Mouse (Mus musculus) adrenal gland, postnatal 10 days (tissue): ENCODE results near the gene Cd302. TPM values are rescaled to one million over a fixed set of nuclear protein-coding genes. Genes with fewer than 3 reads are reported as not detected.

Experiments
- DNase-seq: peaks from one replicate; pipeline ENCODE4 v3.0.0; 2021; ENCODE audit warnings: mixed read lengths
- long read RNA-seq, 2 experiments: library from polyadenylated mRNA; stranded (forward); transcript quantifications; one replicate each; pipeline ENCODE4 v2.0.0; 2021
- total RNA-seq, 2 experiments: library from RNA; stranded (reverse); gene quantifications; 2 replicates each; pipeline ENCODE4 v1.2.3; 2021

The Cd302 gene
- 10 to 100 TPM; 45.6 to 64.8 TPM for total RNA-seq
- long read RNA-seq, experiment 1, transcript Cd302-202 (6 exons, 1,354 nt) = major isoform, 163 of 172 reads
- long read RNA-seq, experiment 1, partial matches to known transcripts = 3 of 172 reads
- long read RNA-seq, experiment 1, other reads (novel, unspliced or antisense) = 2 of 172 reads
- long read RNA-seq, experiment 2, transcript Cd302-202 (6 exons, 1,354 nt) = major isoform, 48 of 51 reads
- long read RNA-seq, experiment 2, partial matches to known transcripts = 2 of 51 reads
- long read RNA-seq, experiment 2, other reads (novel, unspliced or antisense) = 0 of 51 reads

DNA sequence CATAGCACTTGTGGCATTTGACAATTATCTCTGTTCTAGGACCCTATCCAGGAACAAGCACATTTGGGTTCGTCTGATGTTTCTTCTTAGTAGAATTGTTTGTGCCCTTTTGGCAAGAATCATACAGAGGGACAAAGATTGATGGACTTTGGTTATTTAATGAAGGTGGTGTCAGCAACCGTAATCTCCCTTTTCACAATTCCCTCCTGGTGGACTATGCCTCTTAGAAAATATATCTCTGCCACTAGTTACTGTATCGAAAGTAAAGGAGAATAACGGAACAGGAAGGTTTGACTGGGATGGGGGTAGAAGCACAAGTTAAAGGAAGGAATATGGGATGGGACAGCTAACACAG lies at the start of gene Cd302:
TSS of gene Cd302 (minus strand) at position 22 of the 355 bp plus-strand sequence.
- no peak for DNase-seq

DNA sequence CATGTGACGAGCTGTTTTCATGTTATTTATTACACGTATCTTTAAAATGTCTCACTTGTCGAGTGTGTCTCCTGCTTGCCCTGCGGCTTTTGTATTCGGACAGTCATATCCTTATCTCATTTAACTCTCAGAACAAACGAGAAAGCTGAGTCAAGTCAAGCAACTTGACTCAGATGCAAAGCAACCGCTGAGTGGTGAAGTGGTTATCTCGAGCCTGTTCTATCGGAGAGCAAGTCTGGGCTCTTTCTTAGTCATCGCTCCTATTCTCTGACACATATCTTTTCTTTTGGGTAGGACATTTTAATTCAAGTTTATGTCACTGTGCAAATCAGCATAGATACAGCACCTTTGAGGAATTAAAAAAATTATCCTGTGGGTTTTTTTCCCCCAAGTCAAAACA lies 44.4 kb upstream of the Cd302 start:
- no peak for DNase-seq

DNA sequence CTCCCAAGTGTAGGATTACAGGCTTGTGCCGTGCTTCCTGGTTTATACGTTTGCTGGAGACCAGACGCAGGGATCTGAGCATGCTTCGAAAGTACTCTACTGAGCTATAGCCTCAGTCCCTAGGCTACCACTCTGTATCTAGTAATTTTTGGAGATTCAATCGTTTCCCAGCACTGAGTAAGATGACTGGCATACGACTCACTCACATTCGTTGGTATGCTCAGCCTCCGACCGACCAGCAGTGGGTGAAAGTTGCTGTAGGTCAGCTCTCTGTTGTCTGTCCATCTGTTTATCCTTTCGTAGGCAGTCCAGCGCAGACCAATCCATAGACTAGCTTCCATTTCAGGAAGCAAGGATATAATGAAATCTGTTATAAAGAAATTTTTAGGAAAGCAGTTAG lies 43.3 kb upstream of the Cd302 start:
- no peak for DNase-seq

DNA sequence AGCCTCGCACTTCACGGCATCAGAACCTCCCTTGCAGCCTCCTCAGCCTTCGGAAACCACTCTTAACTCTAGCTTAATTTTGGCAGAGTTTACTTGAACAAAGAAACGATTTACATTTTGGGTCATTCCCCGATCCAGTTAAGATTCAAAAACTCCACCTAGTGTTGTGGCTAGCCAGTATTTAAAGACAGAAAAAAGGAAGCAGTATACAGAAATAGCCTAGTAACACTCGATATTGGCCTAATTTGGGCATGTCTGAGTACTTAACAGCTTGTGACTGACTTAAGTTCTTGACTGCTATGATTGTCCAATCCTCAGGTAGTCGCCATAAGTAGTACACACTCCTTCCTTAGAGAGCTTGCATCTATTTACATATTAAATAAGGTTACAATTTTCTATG lies 42.7 kb upstream of the Cd302 start:
- DNase-seq = no peak

DNA sequence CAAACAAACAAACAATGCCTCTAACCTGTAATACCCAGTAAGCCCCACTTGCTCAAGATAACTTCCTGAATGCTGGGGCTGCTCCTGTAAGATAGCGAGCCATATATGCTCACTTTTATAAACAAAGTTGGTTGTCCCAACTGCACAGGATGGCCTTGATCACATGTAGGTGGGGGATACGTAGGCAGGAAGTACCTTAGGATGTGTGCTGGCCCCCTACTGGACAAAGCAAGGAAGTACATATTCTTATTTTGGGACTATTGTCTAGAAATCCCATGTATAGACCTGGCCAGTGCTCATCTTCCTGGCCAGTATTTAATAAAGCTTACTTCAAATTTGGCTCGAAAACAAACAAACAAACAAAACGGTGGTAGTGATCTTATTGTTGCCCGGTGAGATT lies 39.1 kb upstream of the Cd302 start:
- peak; percentile 2 for DNase-seq

DNA sequence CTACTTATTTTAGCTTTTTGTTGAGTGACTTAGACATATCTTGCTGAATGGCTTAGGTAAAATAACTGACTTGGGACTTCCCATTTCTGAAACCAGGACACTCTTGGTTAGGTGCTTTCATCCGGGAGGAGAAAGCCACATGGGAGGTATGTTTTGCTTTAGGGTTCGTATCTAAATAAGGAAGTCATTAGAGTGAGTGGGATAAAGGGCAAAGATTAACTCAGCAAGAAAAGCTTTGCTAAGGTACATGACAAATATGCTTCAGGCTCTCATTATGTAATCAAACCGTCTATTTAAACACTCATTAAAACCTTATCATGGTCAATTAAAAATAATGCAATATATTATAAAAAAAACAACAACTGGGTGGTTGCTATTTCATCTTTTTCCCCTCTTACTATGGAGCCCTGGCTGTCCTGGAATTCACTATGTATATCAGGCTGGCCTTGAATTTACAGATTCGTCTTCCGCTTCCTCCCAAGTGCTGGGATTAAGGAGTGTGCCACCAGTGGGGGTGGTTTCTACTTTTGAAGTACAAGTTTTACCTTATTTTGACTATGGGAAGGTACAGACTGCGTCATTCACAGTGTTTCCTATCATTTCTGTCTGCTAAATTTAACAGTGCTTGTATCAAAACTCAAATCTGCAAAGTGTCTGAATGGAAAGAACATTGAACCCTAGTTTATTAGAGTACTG lies 37.9 kb upstream of the Cd302 start:
- DNase-seq = no peak

DNA sequence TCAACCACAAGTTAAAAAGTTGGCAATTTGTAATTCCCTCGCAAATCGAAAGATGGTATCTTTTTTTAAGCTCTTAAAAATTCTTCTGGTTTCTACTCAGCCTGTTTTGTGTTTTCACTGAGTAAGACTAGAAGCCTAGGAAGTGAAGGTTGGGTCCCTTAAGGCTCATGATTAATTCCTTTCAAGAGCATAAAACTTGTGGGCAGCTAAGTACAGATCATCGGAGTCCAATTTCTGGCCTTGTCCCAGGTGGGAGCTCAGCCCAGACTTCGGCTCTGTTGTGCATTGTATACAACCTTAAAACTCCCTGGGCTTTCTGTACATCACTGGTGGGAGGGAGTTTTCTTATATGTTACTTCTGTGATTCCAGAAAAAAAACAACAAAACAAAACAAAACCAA lies 19.5 kb upstream of the Cd302 start:
- no peak for DNase-seq

DNA sequence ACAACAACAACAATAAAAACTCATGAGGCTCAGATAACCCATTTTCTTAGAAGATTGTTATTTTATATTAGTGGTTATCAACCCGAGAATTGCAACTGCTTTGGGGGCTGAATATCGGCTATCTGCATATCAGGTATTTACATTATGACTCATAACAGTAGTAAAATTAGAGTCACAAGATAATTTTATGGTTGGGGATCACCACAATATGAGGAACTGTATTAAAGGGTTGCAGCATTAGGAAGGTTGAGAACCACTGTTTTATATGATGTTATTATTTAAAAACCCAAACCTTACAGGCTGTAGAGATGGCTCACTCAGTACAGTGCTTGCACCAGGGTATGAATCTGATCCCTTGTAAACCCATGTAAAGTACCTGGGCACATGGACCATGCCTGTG lies 15.0 kb upstream of the Cd302 start:
- DNase-seq = no peak

DNA sequence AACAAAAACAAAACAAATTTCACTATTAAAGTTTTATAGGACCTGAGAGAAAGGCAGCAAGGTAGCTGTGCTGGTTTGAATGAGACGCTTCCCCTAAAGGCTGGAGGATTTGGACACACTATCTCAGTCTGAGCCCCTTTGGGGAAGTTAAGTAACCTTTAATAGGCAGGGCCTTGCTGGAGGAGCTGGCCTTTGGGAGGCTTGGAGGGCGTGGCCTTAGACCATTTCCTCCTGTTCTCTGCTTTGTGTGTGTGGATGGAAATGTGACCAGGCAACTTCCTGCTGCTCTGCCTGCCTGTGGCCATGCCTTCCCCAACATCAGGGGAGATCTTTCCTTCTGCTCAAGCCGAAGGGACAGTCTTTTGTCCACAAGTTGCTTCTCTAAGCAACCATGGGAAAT lies 14.0 kb upstream of the Cd302 start:
- no peak for DNase-seq

DNA sequence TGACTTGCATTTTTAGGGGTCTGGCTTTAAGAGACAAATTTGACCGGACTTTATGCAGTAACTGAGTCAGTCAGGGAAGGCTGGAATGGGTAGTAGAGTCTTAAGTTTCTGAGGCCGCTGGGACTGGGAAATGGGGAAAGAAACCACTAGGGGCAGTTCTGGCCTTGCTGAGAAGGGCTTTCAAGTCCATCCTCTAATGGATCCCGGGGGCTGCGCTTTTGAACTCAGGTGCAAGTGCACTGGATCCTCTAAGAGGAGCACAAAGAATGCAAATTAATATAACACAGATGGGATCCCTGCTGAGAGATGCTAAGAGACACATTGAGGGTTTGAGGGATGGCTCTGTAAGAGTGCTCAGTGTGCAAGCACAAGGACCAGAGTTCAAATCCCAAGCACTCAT lies 7.1 kb upstream of the Cd302 start:
- DNase-seq = no peak

DNA sequence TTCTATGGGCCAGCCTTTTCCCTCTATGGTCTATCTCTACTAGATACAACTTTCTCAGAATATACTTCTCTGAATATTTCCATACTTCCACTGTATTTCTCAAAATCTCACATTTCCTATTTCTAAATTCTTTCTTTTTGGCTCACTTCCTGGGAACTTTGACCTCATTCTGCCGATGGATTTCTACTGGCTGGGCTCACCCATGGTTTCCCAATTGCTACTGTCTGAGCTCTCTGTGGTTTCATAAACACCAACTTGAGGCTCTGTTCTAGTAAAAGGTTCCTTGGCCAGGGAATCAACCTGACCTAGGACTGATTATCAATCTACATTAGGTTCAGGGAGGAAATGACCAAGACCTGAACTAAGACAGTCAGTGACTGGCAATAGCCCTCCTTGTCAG lies 5.2 kb upstream of the Cd302 start:
- no peak for DNase-seq

DNA sequence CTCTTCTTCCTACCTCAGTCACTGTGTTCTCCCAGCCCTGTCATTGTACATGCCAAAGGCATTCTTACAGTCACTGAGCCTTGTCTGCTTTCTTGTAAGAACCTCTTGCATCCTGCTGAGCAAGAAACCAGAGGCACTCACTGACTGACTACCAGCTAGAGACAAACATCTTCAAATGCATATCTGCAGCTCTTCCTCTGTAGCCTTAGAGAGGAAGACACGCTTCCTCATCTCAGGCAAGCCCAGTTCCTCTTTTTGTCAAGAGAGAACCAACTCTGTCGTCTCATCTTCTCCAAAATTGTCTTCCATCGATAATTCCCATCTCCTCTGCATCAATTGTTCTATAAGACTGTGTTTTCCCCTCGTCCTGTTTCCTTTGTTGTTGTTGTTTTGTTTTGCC lies 4.3 kb upstream of the Cd302 start:
- no peak for DNase-seq

DNA sequence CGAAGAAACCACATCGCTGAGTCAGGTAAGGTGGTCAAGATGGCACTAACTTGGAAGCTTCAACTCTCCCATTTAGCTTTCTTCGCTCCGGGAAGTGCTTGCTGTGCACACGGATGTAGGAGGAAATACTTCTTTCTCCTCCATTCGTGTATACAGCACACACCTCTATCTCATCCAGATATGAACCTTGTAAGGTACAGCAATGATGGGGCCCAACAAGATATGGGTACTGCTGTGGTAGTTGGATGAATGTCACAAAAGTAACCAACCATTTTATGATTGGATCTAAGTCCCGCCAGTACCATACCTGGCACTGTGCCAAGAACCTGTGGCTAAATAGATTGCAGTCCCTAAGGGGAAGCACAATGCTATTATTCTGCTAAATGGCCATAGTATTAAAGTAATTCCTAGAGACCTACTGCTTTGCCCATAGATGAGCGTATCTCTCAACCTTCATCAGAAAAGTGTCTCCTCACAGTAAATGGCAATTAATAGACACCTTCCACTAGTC lies 874 bp upstream of the Cd302 start:
- no peak for DNase-seq

DNA sequence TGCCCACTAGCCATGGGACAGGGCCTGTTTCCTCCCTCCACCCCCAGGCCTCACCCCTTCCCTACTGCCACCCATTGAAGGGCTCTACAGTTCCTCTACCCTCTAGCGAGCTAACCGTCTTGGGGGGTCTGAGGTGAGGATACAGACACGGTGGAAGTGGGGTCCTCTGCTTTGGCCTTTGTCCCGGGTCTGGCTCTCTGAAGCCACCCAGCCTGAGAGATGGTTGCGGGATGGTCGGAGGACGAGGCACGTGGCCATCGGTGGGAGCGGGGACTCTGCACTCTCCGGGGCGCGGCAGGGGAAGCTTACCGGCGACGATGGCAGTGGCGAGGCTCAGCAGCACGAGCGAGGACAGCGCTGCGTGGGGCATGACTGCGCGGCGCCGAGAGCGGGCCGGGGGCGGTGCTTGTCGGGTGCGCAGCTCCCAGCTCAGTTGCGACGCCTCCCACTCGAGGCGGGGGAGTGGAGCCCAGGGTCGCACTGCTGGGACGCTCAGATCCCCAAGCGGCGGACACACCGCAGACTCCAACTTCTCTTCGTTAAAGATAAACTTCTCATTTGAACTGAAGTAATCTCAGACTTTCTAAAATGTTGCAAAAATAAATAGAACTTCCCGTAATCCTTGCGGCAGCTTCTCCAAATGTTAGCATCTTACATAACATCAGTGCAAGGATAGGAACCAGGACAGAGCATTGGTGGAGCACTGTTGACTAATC lies 379 bp downstream of the Cd302 start:
- peak; percentile 86 for DNase-seq

DNA sequence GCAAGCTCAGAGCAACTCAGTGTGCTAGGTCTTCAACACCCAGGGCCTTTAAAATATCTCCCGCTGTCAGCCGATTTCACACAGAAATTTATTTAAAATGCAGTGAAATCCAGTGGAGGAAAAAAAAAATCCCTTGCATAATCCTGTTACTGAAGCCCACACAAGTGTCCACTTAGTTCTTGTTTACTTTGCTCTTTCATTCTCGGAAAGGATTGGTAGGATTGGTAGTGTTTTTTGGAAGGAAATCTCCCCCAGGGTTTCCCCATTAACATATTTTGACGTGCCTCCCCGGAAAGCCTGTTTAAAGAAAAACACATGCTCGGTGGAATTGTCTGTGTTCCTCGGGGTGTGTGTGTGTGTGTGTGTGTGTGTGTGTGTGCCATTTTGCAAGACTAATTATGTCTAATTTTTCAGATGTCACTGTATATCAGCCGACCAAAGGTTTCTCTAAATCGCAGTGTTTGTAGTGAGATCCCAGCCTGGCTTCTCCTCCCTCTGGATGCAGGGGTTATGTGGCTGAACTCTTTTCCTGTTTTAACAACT lies 1.0 kb downstream of the Cd302 start:
- no peak for DNase-seq

DNA sequence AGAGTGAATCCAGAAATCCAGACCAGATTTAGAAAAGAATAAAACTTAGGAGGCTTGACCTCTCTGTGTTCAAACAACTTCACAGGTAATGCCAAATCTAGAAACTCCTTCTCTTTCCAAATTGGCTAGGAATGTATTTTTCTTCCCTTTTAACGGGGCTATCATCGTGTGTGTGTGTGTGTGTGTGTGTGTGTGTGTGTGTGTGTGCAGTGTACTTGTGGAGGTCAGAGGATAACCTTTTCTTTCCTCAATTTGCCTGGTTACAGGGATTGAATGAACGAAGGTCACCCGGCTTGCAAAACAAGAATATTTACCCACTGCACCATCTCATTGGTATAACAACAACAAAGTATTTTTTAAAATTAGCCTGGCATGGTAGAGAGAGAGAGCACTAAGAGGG lies 1.7 kb downstream of the Cd302 start:
- DNase-seq = no peak

DNA sequence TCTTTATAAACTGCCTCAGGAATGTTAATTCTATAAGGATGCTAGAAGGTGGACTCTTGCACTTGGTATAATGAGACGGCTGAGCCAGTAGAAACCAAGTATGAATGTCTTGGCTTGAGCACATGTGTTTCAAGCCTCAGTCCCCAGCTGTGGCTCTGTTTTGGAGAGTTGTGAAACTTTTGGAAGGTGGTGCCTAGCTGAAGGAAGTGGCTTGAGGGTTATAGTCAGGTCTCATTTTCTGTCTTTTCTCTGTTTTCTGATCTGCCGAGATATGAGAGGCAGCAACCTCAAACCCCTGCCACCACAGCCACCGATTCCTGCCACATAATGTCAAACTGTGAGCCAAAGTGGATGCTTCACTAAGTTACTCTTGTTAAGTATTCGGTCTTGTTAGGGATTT lies 5.7 kb downstream of the Cd302 start:
- no peak for DNase-seq

DNA sequence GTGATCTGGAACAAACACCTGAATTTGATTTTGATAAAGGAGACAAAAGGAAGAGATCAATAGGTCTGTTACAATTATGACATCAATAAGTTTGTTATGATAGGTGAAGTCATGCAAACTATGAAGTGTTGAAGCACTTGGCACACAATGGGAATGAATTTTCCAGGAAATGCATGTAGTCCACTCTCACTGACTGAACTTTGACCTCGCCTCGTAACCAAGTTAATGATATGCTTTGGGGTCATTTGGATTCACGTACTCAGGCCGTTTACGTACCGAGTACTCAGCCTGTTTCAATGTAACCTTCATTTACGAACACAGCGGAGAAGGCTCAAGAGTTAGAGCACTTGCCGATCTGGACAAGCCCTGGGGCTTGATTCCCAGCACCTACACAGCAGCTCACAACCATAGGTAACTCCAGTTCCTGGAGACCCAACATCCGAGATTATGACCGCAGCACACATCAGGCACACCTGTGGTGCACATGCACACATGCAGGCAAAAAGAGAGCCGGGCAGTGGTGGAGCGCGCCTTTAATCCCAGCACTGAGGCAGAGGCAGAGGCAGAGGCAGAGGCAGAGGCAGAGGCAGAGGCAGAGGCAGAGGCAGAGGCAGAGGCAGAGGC lies 14.3 kb downstream of the Cd302 start:
- DNase-seq = no peak

DNA sequence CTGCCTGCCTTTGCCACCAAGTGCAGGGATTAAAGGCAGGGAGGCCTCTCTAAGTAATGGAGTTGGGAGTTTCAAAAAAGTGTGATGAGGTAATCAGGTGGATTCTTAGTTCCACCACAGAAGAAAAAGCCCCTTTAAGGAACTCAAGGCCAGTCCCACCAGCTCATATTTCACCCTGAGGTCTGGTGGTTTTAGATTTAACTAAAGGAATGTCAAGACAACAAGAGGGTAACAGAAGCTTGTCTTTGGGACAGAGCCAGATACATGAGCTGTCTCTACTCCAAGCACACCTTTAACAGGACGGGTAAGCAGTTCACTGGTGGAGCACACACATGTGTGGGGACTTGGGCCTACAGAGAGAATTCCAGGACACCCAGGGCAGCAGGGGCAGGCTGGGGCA lies 16.7 kb downstream of the Cd302 start:
- DNase-seq = no peak

DNA sequence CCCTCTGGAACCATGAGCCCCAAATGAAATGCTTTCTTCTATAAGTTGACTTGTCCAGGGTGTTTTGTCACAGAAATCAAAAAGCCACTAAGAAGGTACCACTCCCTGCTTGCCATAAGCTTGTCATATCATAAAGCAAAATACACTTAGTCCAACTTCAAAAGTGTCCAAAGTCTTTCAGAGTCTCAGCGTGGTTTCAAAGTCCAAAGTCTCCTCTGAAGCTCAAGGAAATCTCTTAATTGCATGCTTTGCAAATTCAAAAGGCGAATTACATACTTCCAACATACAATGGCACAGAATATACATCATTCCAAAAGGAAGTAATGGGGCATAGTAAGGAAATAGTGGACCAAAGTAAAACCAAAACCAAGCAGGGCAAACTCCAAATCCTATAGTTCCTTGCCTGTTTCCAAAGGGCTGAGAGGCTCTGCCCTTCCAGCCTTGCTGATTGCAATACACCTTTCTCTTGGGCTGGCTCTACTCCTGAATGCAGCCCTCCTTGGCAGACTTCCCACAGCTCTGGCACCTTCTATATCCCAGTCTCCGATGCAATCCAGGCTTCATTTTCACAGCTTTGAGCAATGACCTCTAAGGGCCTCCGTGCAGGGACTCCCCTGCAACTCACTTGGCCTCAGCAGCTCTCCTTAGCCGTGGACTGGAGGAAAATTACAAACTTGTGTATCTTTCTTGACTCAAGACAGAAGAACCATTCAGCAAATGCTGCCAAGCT lies 23.5 kb downstream of the Cd302 start:
- peak; percentile 69 for DNase-seq

DNA sequence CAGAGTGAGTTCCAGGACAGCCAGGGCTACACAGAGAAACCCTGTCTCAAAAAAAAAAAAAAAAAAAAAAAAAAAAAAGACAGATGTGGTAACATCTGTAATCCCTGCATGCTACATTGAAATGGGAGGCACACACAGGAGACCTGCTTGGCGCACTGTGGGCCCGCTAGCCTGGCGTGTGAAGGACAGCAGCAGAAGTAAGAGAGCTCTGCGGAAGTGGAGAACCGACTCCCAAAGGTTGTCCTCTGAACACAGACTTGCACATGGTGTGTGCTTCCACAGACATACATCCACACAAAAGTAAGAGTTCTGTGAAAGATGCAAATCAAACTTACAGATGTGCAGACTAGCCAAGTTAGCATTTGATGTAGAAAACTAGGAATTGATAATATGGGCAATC lies 25.1 kb downstream of the Cd302 start:
- DNase-seq = no peak

DNA sequence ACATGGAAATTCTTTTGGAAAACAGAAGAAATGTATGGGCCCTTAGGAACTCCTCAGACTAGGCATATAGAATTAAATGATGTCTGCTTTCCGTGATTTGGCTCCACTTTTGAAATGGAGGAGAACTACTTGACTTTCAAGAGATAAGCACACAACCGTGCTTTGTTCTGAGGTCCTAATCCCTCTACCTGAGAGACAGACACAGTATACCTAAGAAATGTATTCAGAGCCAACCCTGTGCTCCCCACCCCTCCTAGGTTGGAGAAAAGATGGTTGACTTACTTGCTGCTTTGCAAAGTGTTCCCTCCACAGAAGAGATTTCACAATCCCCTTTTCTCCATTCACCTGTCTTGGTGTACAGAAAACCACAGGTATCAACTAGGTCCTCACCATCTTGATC lies 27.5 kb downstream of the Cd302 start:
- DNase-seq = no peak
